Mouse (Mus musculus): Measurements from ENCODE around the gene Hbs1l. TPM values are rescaled to one million over a fixed set of nuclear protein-coding genes. Genes with fewer than 3 reads are reported as not detected.
"Not testable (repeated sequence)": the region's sequence is repeated elsewhere in the genome, so short reads cannot be mapped to it uniquely, and the experiment has no call there.

The Hbs1l gene
- polyA plus RNA-seq, 1 experiment from 2014 or later = 114 TPM

DNA sequence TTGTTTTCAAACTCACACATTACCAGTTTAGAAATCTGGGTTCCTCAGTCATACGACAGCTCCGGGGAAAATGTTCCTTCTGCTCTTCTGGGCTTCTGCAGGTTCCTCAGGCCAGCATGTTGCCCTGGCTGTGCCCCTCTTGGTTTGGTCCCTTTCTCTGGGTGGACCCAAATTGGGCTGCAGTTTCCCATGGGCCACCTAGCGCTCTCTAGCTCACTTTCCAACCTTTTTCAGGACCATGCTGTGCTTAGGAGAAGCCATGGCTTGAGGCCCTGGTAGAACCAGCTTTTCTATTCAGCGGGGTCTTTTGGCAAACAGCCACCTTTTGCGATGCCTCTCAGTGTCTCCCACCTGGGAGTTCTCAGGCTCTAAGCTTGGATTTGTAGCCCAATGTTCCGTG is 76.5 kb downstream of the Hbs1l start:
- 95% methylated on average over 6 of the region's 6 CpGs for WGBS
- H3K9me3 ChIP-seq (replicated peaks) = no peaks in the 10 kb centered on the region
- no peak overlapping the region for H3K27ac ChIP-seq
- no peak overlapping the region for H3K4me2 ChIP-seq (replicated peaks)
- ATAC-seq (ENCODE audit: low FRiP score) = no peak
- H3K27me3 ChIP-seq = no peaks in the 10 kb centered on the region
- no peak overlapping the region for H3K9ac ChIP-seq
- H3K4me3 ChIP-seq = no peak overlapping the region
- H3K4me1 ChIP-seq = no peaks in the 10 kb centered on the region
- peaks cover 30% of the 10 kb centered on the region for H3K36me3 ChIP-seq

GRCm38 (mm10) chr10:21376682-21377473 is 81.1 kb downstream of the Hbs1l start, which contains the start of gene Aldh8a1:
Gene Aldh8a1 (plus strand): TSS chr10:21377291.
- Histone ChIP-seq H3K4me3 (no peak within 1 kb of the TSS), H3K9ac (no peak within 1 kb of the TSS), H3K27ac (no peak within 1 kb of the TSS), H3K9me3 (replicated peaks) (no peaks in the 10 kb centered on the region), H3K4me1 (no peaks in the 10 kb centered on the region), H3K4me2 (replicated peaks) (no peak within 1 kb of the TSS), H3K36me3 (no peaks in the 10 kb centered on the region), H3K27me3 (no peaks in the 10 kb centered on the region)
- 91% methylated on average over 13 of the region's 13 CpGs for WGBS
- ATAC-seq (ENCODE audit: low FRiP score) = no peak

GRCm38 (mm10) chr10:21378196-21378944 is 82.6 kb downstream of the Hbs1l start:
- Histone ChIP-seq H3K36me3 (no peaks in the 10 kb centered on the region), H3K27ac (no peak overlapping the region), H3K9me3 (replicated peaks) (no peaks in the 10 kb centered on the region), H3K27me3 (no peaks in the 10 kb centered on the region), H3K4me3 (no peak overlapping the region), H3K4me1 (no peaks in the 10 kb centered on the region), H3K4me2 (replicated peaks) (no peak overlapping the region), H3K9ac (no peak overlapping the region)
- WGBS = 73% methylated on average over 9 of the region's 9 CpGs
- ATAC-seq (ENCODE audit: low FRiP score) = no peak

DNA sequence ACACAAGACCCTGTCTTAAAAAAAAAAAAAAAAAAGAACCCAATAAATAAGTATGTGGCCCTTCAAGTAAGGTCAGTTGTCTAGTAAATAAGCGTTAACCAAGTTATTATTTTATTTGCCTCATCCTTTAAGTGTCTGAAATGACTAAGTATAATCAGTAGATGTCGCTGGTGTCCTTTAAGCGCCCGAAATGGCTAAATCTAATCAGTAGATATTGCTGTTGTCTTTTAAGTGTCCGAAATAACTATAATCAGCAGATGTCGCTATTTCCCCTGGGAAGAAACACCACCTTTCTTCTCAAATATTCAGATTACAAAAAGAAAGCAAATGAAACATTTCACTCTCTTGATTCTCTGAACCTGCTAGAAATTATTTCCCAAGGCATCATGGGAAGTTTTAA is 87.1 kb downstream of the Hbs1l start:
- no peak for ATAC-seq (ENCODE audit: low FRiP score)
- no peaks in the 10 kb centered on the region for H3K4me1 ChIP-seq
- WGBS = 24% methylated on average over 6 of the region's 6 CpGs

DNA sequence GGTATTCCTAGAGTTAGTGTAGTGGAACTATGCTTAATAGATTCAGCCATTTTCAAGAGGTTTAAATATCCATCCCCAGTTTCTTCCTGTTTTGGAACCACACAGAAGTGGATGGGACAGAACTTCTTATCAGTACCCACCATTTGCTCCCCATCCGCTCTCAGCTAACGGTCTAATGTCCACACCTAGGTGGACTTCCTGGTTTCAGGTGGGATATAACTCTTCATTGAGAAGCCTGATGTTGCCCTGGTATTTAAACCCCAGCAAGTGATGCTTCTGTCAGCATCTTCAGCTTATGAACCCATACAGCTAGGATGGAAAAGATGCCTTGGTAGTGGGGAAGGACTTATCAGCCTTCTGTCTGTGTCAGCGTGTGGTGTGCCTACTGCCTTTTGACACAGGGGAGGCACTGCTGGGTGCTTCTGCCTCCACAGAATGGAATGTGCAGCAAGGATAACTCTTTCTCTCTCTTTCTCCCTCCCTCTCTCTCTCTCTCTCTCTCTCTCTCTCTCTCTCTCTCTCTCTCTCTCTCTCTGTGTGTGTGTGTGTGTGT is 89.4 kb downstream of the Hbs1l start:
- Histone ChIP-seq H3K4me3 (no peak overlapping the region), H3K4me1 (no peaks in the 10 kb centered on the region), H3K9me3 (replicated peaks) (no peaks in the 10 kb centered on the region), H3K27me3 (no peaks in the 10 kb centered on the region), H3K27ac (no peak overlapping the region), H3K36me3 (no peaks in the 10 kb centered on the region), H3K4me2 (replicated peaks) (no peak overlapping the region), H3K9ac (no peak overlapping the region)
- 73% methylated on average over 3 of the region's 3 CpGs for WGBS
- ATAC-seq (ENCODE audit: low FRiP score) = no peak

More for the DNA sequence above, 87.1 kb downstream of the Hbs1l start:
- no peak overlapping the region for H3K4me2 ChIP-seq (replicated peaks)
- H3K9ac ChIP-seq = no peak overlapping the region
- H3K27me3 ChIP-seq = no peaks in the 10 kb centered on the region
- no peaks in the 10 kb centered on the region for H3K9me3 ChIP-seq (replicated peaks)
- H3K4me3 ChIP-seq = no peak overlapping the region
- no peaks in the 10 kb centered on the region for H3K36me3 ChIP-seq
- H3K27ac ChIP-seq = no peak overlapping the region

DNA sequence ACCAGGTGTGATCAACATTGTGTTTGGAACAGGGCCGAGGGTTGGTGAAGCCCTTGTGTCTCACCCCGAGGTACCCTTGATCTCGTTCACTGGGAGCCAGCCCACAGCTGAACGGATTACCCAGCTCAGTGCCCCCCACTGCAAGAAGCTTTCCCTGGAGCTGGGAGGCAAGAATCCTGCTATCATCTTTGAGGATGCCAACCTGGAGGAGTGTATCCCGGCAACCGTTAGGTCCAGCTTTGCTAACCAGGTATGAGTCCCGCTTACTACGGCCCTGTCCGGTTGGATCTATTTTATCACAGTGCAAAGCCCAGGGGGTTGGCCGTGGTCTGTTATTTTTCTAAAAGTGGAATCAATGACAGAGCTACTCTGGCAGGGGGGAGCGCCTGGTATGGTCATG is 93.3 kb downstream of the Hbs1l start:
- Histone ChIP-seq H3K27me3 (no peaks in the 10 kb centered on the region), H3K27ac (no peak overlapping the region), H3K4me1 (no peaks in the 10 kb centered on the region), H3K9ac (no peak overlapping the region), H3K4me2 (replicated peaks) (no peak overlapping the region), H3K36me3 (no peaks in the 10 kb centered on the region), H3K9me3 (replicated peaks) (no peaks in the 10 kb centered on the region), H3K4me3 (no peak overlapping the region)
- 90% methylated on average over 11 of the region's 11 CpGs for WGBS
- ATAC-seq (ENCODE audit: low FRiP score) = no peak

DNA sequence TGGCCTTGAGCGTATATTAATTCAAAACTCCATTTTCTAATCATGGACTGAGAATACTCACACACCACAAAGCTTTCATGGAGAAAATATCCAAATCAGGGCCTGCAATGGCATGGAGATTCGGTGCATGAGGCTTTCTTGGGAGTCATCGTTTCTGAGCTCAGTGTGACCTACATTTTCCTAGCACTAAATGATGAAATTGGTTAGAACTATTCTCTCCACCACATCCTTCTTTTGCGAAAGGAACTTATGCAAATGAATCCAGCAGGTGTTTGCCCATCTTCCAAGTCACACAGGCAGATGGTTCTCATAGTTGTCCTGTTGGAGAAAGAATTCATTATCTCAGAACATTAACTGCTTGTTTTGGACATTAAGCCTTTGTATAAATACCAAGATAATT is 94.7 kb downstream of the Hbs1l start:
- Histone ChIP-seq H3K27me3 (no peaks in the 10 kb centered on the region), H3K4me2 (replicated peaks) (no peak overlapping the region), H3K4me1 (no peaks in the 10 kb centered on the region), H3K9ac (no peak overlapping the region), H3K27ac (no peak overlapping the region), H3K4me3 (no peak overlapping the region), H3K36me3 (no peaks in the 10 kb centered on the region), H3K9me3 (replicated peaks) (no peaks in the 10 kb centered on the region)
- 84% methylated on average over 4 of the region's 4 CpGs for WGBS
- ATAC-seq (ENCODE audit: low FRiP score) = no peak

- Histone ChIP-seq H3K4me1 (no peaks in the 10 kb centered on the region), H3K36me3 (no peaks in the 10 kb centered on the region), H3K27me3 (no peaks in the 10 kb centered on the region), H3K9me3 (replicated peaks) (no peaks in the 10 kb centered on the region), H3K4me3 (no peak overlapping the region), H3K9ac (no peak overlapping the region), H3K4me2 (replicated peaks) (no peak overlapping the region), H3K27ac (no peak overlapping the region)
- ATAC-seq (ENCODE audit: low FRiP score) = no peak
- 69% methylated on average over 4 of the region's 4 CpGs for WGBS
Measured at GRCm38 (mm10) chr10:21391286-21391685, 95.5 kb downstream of the Hbs1l start.

GRCm38 (mm10) chr10:21393390-21393789 is 97.6 kb downstream of the Hbs1l start:
- 92% methylated on average over 2 of the region's 2 CpGs for WGBS
- Histone ChIP-seq H3K36me3 (no peaks in the 10 kb centered on the region), H3K4me2 (replicated peaks) (no peak overlapping the region), H3K4me3 (no peak overlapping the region), H3K27ac (no peak overlapping the region), H3K9me3 (replicated peaks) (no peaks in the 10 kb centered on the region), H3K9ac (no peak overlapping the region), H3K4me1 (no peaks in the 10 kb centered on the region), H3K27me3 (no peaks in the 10 kb centered on the region)
- no peak for ATAC-seq (ENCODE audit: low FRiP score)

DNA sequence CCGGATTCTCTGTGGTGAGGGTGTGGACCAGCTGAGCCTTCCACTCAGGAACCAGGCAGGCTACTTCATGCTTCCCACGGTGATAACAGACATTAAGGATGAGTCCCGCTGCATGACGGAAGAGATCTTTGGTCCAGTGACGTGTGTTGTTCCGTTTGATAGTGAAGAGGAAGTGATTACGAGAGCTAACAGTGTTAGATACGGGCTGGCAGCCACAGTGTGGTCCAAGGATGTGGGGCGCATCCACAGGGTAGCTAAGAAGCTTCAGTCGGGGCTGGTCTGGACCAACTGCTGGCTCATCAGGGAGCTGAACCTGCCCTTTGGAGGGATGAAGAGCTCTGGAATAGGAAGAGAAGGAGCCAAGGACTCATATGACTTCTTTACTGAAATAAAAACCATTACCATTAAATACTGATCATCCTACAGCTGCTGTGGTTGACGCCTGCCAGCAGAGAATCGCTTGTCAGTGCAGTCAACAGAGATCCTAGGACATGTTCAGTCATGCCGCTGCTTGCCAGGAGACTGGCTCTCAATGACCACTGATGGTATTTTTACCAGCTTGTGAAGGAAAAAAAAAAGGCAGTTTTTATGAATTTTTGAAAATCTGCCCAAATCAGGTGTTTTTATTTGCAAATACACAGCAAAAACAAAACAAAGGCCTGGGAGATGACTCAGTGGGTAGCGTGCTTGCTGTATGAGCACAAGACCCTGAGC is 99.8 kb downstream of the Hbs1l start:
- WGBS = 88% methylated on average over 14 of the region's 14 CpGs
- Histone ChIP-seq H3K36me3 (no peaks in the 10 kb centered on the region), H3K4me1 (no peaks in the 10 kb centered on the region), H3K27ac (no peak overlapping the region), H3K27me3 (no peaks in the 10 kb centered on the region), H3K4me2 (replicated peaks) (no peak overlapping the region), H3K9ac (no peak overlapping the region), H3K4me3 (no peak overlapping the region), H3K9me3 (replicated peaks) (no peaks in the 10 kb centered on the region)
- ATAC-seq (ENCODE audit: low FRiP score) = no peak

DNA sequence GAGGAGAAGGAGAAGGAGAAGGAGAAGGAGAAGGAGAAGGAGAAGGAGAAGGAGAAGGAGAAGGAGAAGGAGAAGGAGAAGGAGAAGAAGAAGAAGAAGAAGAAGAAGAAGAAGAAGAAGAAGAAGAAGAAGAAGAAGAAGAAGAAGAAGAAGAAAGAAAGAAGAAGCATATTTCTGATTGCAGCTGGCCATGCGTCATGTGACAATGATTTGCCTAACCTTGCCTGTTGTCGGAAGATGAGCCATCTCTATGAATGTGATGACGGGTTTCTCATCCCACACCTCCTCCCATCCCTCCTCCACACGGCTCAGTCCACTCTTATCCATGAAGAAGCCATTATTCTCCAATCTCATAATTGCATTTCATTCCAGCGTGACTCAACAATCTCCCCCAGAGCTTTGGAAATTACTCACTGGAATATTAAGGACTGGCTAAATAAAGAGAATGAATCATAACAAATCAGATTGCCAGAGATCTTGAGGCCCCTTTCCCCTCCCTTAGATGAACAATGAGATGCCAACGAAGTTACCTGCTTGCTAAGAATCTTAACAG is 103.2 kb downstream of the Hbs1l start:
- H3K4me1 ChIP-seq; ATAC-seq (ENCODE audit: low FRiP score); H3K36me3 ChIP-seq; H3K9ac ChIP-seq; H3K9me3 ChIP-seq (replicated peaks); H3K27me3 ChIP-seq; H3K4me3 ChIP-seq; H3K4me2 ChIP-seq (replicated peaks); H3K27ac ChIP-seq: not testable (repeated sequence)
- whole genome bisulfite sequencing = 86% methylated on average over 6 of the region's 6 CpGs

GRCm38 (mm10) chr10:21399622-21400021 is 103.8 kb downstream of the Hbs1l start:
- H3K9ac ChIP-seq = no peak overlapping the region
- H3K27ac ChIP-seq = no peak overlapping the region
- no peaks in the 10 kb centered on the region for H3K9me3 ChIP-seq (replicated peaks)
- H3K36me3 ChIP-seq = no peaks in the 10 kb centered on the region
- H3K4me2 ChIP-seq (replicated peaks) = no peak overlapping the region
- ATAC-seq (ENCODE audit: low FRiP score) = no peak
- H3K27me3 ChIP-seq = no peaks in the 10 kb centered on the region
- H3K4me3 ChIP-seq = no peak overlapping the region
- peaks cover 3% of the 10 kb centered on the region; the same call in 1 of the 2 replicates for H3K4me1 ChIP-seq
- 61% methylated on average over 8 of the region's 8 CpGs for WGBS

Measured in hindbrain, embryonic 12.5 days (tissue).